Mouse (Mus musculus) lung, adult 2 months (tissue): Measurements from ENCODE around the gene Nat8f4. TPM values are rescaled to one million over a fixed set of nuclear protein-coding genes. Genes with fewer than 3 reads are reported as not detected.

Experiments used
- DNase-seq: peaks from one replicate; pipeline ENCODE4 v3.0.0; 2022
- H3K4me1 ChIP-seq: fragments of 200-500 bp; 2 replicates; pipeline ENCODE4 v1.6.1; 2011; ENCODE audit warnings: low read length; ENCODE audit not compliant: control insufficient read depth, insufficient read depth
- H3K4me3 ChIP-seq: fragments of 200-500 bp; replicated peaks from 2 replicates; pipeline ENCODE3; 2011; ENCODE audit warnings: low read depth, mild to moderate bottlenecking, control low read depth, low read length; ENCODE audit errors: extremely low read depth
- CTCF ChIP-seq: fragments of 200-500 bp; IDR thresholded peaks from 2 replicates; pipeline ENCODE4 v1.5.1; 2011; ENCODE audit warnings: mild to moderate bottlenecking, low read length, control low read depth; ENCODE audit not compliant: insufficient read depth
- POLR2A ChIP-seq: fragments of 200-500 bp; IDR thresholded peaks from 2 replicates; pipeline ENCODE4 v1.6.1; 2011; ENCODE audit warnings: low read depth, mild to moderate bottlenecking, control low read depth, low read length, borderline replicate concordance; ENCODE audit errors: extremely low read depth
- WGBS: fragments of 180-500 bp; shearing (Covaris S2); methylation state at CpG from one replicate; pipeline ENCODE4 v1.1.7; 2018; 5-methylcytosine and 5-hydroxymethylcytosine counted together
- polyA plus RNA-seq: library from polyadenylated mRNA; depleted of rRNA; stranded (reverse); fragments of >200 nt; gene quantifications from 2 replicates; pipeline ENCODE4 v1.2.3, GENCODE M21; 2012; rRNA removed

The Nat8f4 gene
- polyA plus RNA-seq, 1 experiment: 1.9 TPM

DNA sequence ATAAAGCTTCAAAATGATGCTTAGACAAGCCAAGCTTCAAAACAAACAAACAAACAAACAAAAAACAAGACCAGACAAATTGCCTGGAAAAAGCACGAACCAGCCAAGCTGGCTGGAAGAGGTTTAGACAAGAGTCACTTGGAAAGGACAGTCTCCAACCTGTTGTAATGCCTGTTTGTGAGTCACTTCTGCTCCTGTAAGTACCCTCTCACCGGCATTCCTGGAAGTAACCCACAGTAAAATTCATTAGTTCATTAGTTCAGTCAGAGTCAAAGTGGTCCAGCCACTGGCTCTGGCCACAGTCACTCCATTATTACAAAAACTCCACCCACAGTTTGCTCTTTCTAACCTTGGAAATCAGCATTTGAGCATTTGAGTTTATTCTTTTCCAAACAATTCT lies 40.8 kb downstream of the Nat8f4 start:
- 72% methylated on average over 2 of the region's 2 CpGs for WGBS
- DNase-seq: no peak
- Histone ChIP-seq H3K4me1 (no peaks in the 10 kb centered on the region), H3K4me3 (no peak overlapping the region)
- no peak for TF ChIP-seq POLR2A
- TF ChIP-seq CTCF: no peak

DNA sequence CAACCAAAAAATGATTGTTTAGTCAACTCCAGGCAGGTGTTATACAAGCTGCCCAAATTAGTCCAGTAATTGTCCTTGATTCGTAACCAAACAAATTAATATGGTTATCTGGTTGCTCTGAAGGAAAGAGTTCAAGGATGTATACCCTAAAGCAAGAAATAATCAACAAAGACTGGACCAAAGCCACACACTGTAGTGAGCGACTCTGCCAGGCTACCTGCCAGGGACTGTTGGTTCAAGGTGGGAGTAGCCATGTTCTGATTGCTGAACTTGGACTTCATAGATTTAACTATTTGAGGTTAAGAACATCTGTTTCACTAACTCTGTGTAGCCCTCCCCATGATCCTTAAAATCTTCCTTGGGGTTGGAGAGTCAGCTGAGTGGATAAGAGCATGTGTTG lies 41.5 kb downstream of the Nat8f4 start:
- no peaks in the 10 kb centered on the region for H3K4me1 ChIP-seq
- WGBS: 74% methylated on average over 2 of the region's 2 CpGs
- no peak overlapping the region for H3K4me3 ChIP-seq
- DNase-seq: no peak
- TF ChIP-seq POLR2A: no peak
- no peak for TF ChIP-seq CTCF

DNA sequence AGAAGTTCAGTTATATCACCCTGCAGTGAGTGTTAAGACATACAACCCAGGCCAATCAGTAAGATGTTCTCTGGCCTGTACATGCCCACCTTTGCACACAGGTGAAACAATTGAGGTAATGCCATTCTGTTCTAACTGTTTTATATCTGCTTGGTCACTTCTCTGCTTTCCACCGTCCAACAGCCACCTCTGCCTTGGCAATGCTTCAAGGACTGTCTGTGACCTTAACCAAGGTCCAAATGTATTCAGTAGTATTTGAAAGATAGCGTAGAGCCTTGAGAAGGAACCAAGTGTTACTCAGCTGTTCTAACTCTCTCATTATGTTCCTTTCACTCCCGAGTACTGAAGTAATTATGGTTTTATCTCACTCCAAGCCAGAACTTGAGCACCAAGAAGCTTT lies 42.1 kb downstream of the Nat8f4 start:
- TF ChIP-seq CTCF: no peak
- TF ChIP-seq POLR2A: no peak
- H3K4me1 ChIP-seq: no peaks in the 10 kb centered on the region
- no peak for DNase-seq
- no peak overlapping the region for H3K4me3 ChIP-seq
- 52% methylated on average over 3 of the region's 3 CpGs for WGBS

DNA sequence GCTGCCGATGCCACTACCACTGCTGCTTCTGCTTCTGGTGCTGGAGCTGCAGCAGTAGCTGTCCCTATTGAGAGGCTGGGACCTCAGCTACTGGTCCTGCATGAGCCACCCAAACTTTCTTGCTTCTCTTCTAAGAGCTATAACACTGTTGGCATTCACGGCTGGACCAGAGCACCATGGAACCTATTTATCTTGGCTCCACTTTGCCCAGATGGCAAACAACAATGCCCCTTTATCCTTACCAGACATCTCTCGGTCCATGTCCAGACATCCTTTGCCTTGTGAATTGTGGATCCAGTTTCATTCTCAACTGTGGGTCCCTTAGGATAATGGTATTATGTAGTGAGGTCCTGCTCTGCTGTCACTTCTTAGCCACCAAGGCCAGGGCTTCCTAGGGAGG lies 43.4 kb downstream of the Nat8f4 start:
- no peaks in the 10 kb centered on the region for H3K4me1 ChIP-seq
- no peak for DNase-seq
- no peak for TF ChIP-seq CTCF
- no peak for TF ChIP-seq POLR2A
- no peak overlapping the region for H3K4me3 ChIP-seq
- WGBS: 85% methylated on average over 3 of the region's 3 CpGs

DNA sequence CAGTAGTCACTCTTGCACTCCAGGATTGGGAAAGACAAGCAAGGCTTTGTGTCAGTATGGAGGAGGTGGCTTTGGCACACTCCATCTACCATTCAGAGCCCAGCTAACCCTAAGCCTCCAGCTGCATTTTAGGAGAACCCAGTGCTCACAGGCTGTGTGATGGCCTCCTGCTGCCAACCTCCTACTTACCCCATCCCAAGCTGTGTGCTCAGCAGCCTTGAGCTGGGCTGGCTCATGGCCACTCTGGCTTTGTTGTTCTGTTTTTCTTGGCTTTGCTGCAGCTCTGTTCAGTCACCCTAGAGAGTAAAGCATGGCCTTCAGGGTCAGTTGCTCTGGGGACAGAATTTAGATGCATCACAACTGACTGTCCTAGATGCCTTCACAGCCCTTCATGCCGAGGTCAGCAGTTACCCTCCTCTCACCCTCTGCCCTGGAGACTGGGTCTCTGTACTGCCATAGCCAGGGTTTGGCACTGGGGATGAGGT lies 48.4 kb downstream of the Nat8f4 start:
- peak; percentile 13 for DNase-seq
- Histone ChIP-seq H3K4me3 (no peak overlapping the region), H3K4me1 (no peaks in the 10 kb centered on the region)
- TF ChIP-seq CTCF: no peak
- 68% methylated on average over 1 of the region's 1 CpGs for WGBS

DNA sequence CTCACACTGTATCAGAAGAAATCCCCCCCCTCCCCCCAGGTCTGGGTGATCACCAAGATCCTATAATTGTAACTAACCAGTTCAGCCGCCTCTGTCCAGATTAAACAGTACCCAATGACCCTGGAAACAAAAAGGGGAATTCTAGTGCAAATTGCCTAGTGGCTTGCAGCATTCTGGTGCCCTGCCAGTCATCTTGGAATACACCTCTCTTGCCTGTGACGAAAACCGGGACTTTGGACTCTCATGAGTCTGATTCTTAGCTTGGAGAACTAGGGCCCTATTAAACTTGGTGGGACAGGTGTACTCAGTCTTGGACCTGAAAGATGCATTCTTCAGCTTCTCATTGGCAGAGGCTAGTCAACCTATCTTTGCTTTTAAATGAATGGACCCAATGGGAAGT lies 51.2 kb downstream of the Nat8f4 start:
- H3K4me1 ChIP-seq: no peaks in the 10 kb centered on the region
- no peak for DNase-seq
- WGBS: 72% methylated on average over 3 of the region's 3 CpGs
- H3K4me3 ChIP-seq: no peak overlapping the region
- TF ChIP-seq CTCF (no peak), POLR2A (no peak)

DNA sequence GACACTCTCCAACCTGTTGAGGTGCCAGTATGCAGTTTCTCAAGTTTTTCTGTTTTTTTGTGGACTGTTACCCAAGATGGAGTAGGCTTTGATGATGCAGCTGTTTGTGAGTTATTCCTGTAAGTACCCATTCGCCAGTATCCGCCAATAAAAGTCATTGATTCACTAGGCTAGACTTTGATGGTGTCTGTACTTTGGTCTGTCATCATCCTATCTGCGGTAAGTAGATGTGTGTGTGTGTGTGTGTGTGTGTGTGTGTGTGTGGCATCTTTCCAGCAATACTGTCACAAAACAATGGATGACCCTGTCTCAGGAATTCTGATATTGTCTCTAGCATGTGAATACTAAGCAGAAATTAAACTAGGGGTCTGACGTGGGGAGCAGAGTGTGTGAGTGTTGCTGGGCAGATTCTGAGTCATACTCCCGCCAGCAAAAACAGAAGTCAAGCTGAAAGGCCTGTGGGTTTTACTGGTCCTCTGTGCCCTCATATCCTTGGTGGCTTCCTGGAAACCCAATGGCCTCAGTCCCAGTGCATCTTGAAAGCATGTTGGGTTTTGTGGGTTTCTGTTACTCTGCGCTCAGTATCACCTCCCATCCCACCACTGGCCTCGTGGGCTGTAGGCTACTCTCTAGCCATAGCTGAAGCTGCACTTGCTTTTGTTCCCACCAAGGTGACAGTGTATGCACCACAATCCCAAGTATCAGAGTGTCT lies 53.5 kb downstream of the Nat8f4 start:
- no peak for DNase-seq
- Histone ChIP-seq H3K4me1 (no peaks in the 10 kb centered on the region), H3K4me3 (no peak overlapping the region)
- no peak for TF ChIP-seq POLR2A
- no peak for TF ChIP-seq CTCF
- WGBS: 81% methylated on average over 7 of the region's 7 CpGs

DNA sequence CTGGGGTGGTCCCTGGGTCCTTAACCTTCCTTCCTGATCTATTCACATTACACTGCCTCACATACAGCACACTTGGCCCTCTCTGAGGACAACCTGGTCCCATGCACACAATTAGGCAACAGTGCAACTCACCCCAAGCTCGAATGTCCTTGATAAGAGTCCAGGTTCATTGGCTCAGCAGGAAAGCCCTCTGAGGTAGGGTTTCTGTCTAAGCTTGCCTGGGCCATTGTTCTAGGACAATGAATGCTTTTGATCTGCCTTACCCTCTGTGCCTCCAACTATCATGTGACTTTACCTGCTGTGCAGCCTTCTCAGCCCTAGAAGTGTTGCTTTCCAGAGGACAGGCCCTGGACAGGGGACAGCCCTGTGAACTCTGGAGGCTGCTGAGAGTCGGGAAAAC lies 55.4 kb downstream of the Nat8f4 start:
- WGBS: 38% methylated on average over 2 of the region's 2 CpGs
- DNase-seq: no peak
- no peak overlapping the region for H3K4me3 ChIP-seq
- TF ChIP-seq POLR2A (no peak), CTCF (no peak)
- H3K4me1 ChIP-seq: no peaks in the 10 kb centered on the region

Other genes starting within 250 kb of the Nat8f4 start
- 6.3 and 7.9 TPM in 2 replicates for gene Nat8f7, start 191.7 kb downstream of the Nat8f4 start, polyA plus RNA-seq
- gene Nat8f3, start 139.1 kb downstream of the Nat8f4 start, polyA plus RNA-seq: 3.6 and 5.2 TPM in 2 replicates
- 1.4 and 4.3 TPM in 2 replicates for gene Nat8f6, start 83.9 kb downstream of the Nat8f4 start, polyA plus RNA-seq
- 0.27 TPM in 1 of 2 replicates, not detected in the other for gene Nat8f5, start 83.9 kb downstream of the Nat8f4 start, polyA plus RNA-seq
- gene Nat8, start 72.8 kb downstream of the Nat8f4 start, polyA plus RNA-seq: 0.31 and 0.45 TPM in 2 replicates
- 0.03 and 0.11 TPM in 2 replicates for gene Nat8f2, start 35.7 kb downstream of the Nat8f4 start, polyA plus RNA-seq
- 8.1 and 15.2 TPM in 2 replicates for gene Tprkb, start 7.0 kb upstream of the Nat8f4 start, polyA plus RNA-seq
- 5.4 and 7.5 TPM in 2 replicates for gene Nat8f1, start 10.8 kb upstream of the Nat8f4 start, polyA plus RNA-seq
- gene Dusp11, start 56.8 kb upstream of the Nat8f4 start, polyA plus RNA-seq: 32.6 and 34.7 TPM in 2 replicates
- not detected in 2 replicates for gene Figla, start 111.3 kb upstream of the Nat8f4 start, polyA plus RNA-seq
- 0.17 and 0.80 TPM in 2 replicates for gene Add2, start 123.8 kb upstream of the Nat8f4 start, polyA plus RNA-seq